Mouse (Mus musculus) heart, postnatal 14 days (tissue): ENCODE measurements around the gene Mvk. TPM values are rescaled to one million over a fixed set of nuclear protein-coding genes. Genes with fewer than 3 reads are reported as not detected.

Experiments
- DNase-seq, 2 experiments: peaks; one replicate each; pipeline ENCODE4 v3.0.0; 2021 to 2022
- intact Hi-C: fragments of 180-260 bp; cut with DNase I; formaldehyde crosslinking; loops from one replicate; pipeline ENCODE4 v1.15.1; 2025
- microRNA-seq, 2 experiments: library from miRNA; unstranded; fragments of <30 nt; microRNA quantifications; one replicate each; pipeline ENCODE4 v1.2.0; 2021 to 2022
- total RNA-seq, 2 experiments: library from RNA; stranded (reverse); gene quantifications; 2 replicates each; pipeline ENCODE4 v1.2.3; 2021

Mvk gene
- total RNA-seq, 2 experiments from 2014 or later = 9.9 to 11.7 TPM

DNA sequence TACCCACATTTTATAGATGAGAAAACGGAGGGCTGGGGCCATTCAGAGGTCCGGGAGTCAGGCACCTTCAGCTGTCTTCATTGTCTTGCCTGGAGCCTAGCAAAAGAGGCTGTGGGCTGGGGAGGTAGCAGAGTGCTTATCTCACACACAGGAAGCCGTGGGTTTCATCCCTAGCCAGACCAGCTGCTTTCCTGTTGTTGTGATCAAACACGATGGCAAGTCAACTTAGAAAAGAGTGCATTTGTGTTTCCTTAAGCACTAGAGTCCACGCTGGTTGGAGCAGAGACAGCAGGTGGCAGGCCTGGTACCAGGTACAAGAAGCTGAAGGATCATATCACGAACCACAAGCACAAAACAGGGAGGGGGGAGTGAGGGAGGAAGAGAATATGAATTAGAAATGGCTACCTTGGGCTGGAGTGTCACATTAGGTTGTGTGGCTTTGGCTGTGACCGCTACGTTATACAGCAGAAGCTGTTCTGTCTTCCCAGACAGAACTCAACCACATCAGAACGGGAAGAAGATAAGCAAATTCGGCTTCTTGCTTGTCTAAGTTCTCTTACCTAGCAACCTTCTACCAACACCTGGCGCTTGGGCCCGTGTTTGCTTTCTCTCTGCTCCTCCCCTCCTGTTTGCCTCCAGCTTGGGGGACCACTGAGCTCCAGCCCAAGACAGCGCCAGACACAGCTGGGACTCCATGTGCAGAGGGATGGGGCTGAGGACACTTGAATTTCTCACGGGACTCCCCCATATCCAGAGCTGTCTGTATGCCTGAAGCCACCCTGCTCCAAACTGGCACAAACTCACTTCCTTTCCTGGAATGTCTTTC is 61.4 kb downstream of the Mvk start:
- intact Hi-C loops = no loop called here

DNA sequence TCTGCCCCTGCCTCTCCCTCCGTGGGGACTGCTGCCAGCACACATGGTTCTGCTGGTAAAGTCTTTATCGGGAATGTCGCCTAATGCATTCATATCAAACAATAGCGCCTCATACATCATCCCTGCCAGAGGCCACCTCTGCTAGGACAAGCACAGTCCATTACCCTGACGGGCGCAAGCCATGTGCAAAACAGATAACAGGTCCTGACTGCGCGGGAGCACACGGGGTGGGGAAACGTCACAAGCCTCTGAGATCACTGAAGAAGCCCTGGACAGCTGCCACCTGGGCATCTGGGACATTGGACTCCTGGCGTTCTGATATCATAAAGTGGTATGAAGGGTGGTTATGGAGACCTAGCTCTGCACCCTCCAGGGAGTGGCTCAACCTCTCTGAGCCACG is 63.3 kb downstream of the Mvk start:
- intact Hi-C loops = no loop called here
- DNase-seq = peak; percentile 23 to 36

More for the DNA sequence above, 61.4 kb downstream of the Mvk start:
- DNase-seq = no peak

DNA sequence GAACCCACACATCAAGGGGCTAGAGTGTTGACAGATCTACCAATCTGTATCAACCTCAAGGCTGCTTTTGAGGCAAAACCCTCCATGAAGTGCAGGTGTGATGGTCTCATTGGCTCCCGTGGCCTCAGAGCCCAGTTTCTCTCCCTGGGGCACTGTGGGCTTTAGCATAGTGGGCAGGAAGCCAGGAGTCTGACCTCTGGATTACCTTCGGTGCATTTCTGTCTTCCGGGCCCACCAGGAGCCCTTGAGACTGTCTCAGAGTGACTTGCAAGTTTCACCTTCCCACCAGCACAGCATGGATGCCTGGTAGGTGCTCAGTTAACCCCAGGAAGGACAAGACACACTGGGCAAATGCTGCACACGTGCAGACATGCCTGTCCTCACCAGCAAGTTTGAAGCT is 63.9 kb downstream of the Mvk start:
- peak in 1 of 2 experiments; percentile 20 for DNase-seq
- intact Hi-C loops = loop anchor here (2.0 kb wide), 1 partner anchor 49 kb away; no protein-coding TSS in a partner anchor

DNA sequence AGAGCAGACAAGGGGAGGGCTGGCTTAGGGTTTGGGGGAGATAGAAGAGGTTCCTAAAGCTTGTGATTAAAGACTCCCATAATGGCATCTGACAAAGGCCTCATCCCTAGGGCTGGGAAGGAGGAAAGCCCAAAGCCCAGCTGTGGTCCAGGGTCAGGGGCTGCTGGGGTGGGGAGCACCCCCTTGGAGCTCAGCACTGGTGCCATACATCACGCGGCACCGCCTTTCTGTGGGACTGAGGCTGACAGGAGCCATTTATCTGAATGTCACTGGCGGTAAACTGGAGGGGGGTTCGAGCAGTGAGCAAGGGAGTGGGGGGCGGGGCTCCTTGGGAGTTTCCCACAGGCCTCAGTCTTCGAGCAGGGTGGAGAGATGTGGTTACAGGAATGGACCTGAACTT is 65.4 kb downstream of the Mvk start:
- no peak for DNase-seq
- intact Hi-C loops = loop anchor here (2.0 kb wide), 1 partner anchor 47 kb away; no protein-coding TSS in a partner anchor

Small RNA genes within 50 kb of the gene (microRNA-seq; reads per million reads assigned to microRNA genes)
- gene Mir7027 = 0.54 to 0.85 reads per million in 2 experiments

Other genes starting within 250 kb of the Mvk start
- not detected for gene Foxn4, start 170.5 kb upstream of the Mvk start, total RNA-seq
- gene Myo1h, start 155.1 kb upstream of the Mvk start, total RNA-seq = under 1 TPM; 0.12 to 0.29 TPM
- gene Kctd10, start 63.8 kb upstream of the Mvk start, total RNA-seq = 10 to 100 TPM; 61.2 to 63.1 TPM
- gene Ube3b, start 63.7 kb upstream of the Mvk start, total RNA-seq = 10 to 100 TPM; 67.5 to 67.7 TPM
- gene Mmab, start 209 bp upstream of the Mvk start, total RNA-seq = 10 to 100 TPM; 11.0 to 11.3 TPM
- gene Fam222a, start 123.7 kb downstream of the Mvk start, total RNA-seq = 1 to 10 TPM; 3.2 to 5.4 TPM
- gene Trpv4, start 214.2 kb downstream of the Mvk start, total RNA-seq = 1 to 10 TPM; 5.8 to 5.9 TPM
- gene Gltp, start 246.7 kb downstream of the Mvk start, total RNA-seq = 10 to 100 TPM; 17.1 to 18.8 TPM